Mouse (Mus musculus) intestine, postnatal 0 days (tissue): ENCODE data around the gene Camkmt. TPM values are rescaled to one million over a fixed set of nuclear protein-coding genes. Genes with fewer than 3 reads are reported as not detected.

Experiments used
- ATAC-seq: fragments of 200-750 bp; cut with Nextera tagmentation; 2 replicates; pipeline ENCODE4 v1.8.0; 2017; ENCODE audit warnings: mild to moderate bottlenecking, moderate TSS enrichment, moderate library complexity
- H3K27ac ChIP-seq: fragments of 300-500 bp; sonication (generic); 2 replicates; pipeline ENCODE4 v1.5.1; 2014; ENCODE audit warnings: mild to moderate bottlenecking, low read depth, low read length, moderate library complexity
- H3K27me3 ChIP-seq: fragments of 300-500 bp; sonication (generic); replicated peaks from 2 replicates; pipeline ENCODE4 v1.6.1; 2014; ENCODE audit warnings: low read length, mixed read lengths; ENCODE audit not compliant: control insufficient read depth, insufficient read depth
- H3K36me3 ChIP-seq: fragments of 300-500 bp; sonication (generic); 2 replicates; pipeline ENCODE4 v1.6.1; 2014; ENCODE audit warnings: mild to moderate bottlenecking, moderate library complexity; ENCODE audit not compliant: control insufficient read depth, insufficient read depth
- H3K4me1 ChIP-seq: fragments of 300-500 bp; sonication (generic); replicated peaks from 2 replicates; pipeline ENCODE4 v1.6.1; 2014; ENCODE audit warnings: antibody characterized with exemption, low read length, mixed read lengths; ENCODE audit not compliant: control insufficient read depth, insufficient read depth
- H3K4me2 ChIP-seq: fragments of 300-500 bp; sonication (generic); replicated peaks from 2 replicates; pipeline ENCODE4 v1.6.1; 2014; ENCODE audit warnings: low read depth, mild to moderate bottlenecking, moderate library complexity
- H3K4me3 ChIP-seq: fragments of 300-500 bp; sonication (generic); 2 replicates; pipeline ENCODE4 v1.5.1; 2014; ENCODE audit warnings: low read depth, low read length
- H3K9ac ChIP-seq: fragments of 300-500 bp; sonication (generic); 2 replicates; pipeline ENCODE4 v1.6.1; 2014; ENCODE audit warnings: mild to moderate bottlenecking, low read depth, low read length
- H3K9me3 ChIP-seq: fragments of 300-500 bp; sonication (generic); 2 replicates; pipeline ENCODE4 v1.6.1; 2016; ENCODE audit warnings: mixed run types; ENCODE audit not compliant: control insufficient read depth
- CTCF ChIP-seq: sonication (generic); IDR thresholded peaks from 2 replicates; pipeline ENCODE4 v1.5.1; 2016; ENCODE audit warnings: low read depth, mild to moderate bottlenecking, control low read depth, antibody characterized with exemption, moderate library complexity
- WGBS: fragments of 180-500 bp; shearing (Covaris S2); extraction: QIAGEN DNeasy Blood & Tissue Kit; methylation state at CpG from one replicate; pipeline ENCODE4 v1.1.7; 2014; 5-methylcytosine and 5-hydroxymethylcytosine counted together
- polyA plus RNA-seq: library from polyadenylated mRNA; unstranded; fragments of >200 nt; fragmentation: Nextera tagmentation; extraction: Ambion mirVana; gene quantifications from 2 replicates; pipeline ENCODE4 v1.2.1, GENCODE M21; 2015

The Camkmt gene
- polyA plus RNA-seq, 1 experiment from 2014 or later, result 7.7 TPM

GRCm38 (mm10) chr17:85461577-85461976 is 371.2 kb downstream of the Camkmt start:
- Histone ChIP-seq H3K27me3 (peaks cover 73% of the 10 kb centered on the region), H3K36me3 (no peaks in the 10 kb centered on the region), H3K9ac (no peak overlapping the region), H3K4me2 (no peak overlapping the region), H3K4me3 (no peak overlapping the region), H3K4me1 (no peaks in the 10 kb centered on the region), H3K9me3 (no peaks in the 10 kb centered on the region), H3K27ac (no peak overlapping the region)
- TF ChIP-seq CTCF, result no peak
- no peak for ATAC-seq
- 48% methylated on average over 3 of the region's 3 CpGs for WGBS

- H3K27ac ChIP-seq, result no peak overlapping the region
- peak overlapping the region; percentile 37 for H3K4me3 ChIP-seq
- H3K4me2 ChIP-seq, result peak overlapping the region; percentile 74
- H3K36me3 ChIP-seq, result no peaks in the 10 kb centered on the region
- WGBS, result 17% methylated on average over 22 of the region's 22 CpGs
- H3K27me3 ChIP-seq, result peaks cover 64% of the 10 kb centered on the region
- no peak overlapping the region for H3K9ac ChIP-seq
- TF ChIP-seq CTCF, result no peak
- H3K4me1 ChIP-seq, result no peaks in the 10 kb centered on the region
- no peak for ATAC-seq
- no peaks in the 10 kb centered on the region for H3K9me3 ChIP-seq
Measured at GRCm38 (mm10) chr17:85463497-85464392, 373.4 kb downstream of the Camkmt start.

GRCm38 (mm10) chr17:85464466-85465411 is 374.4 kb downstream of the Camkmt start:
- peak overlapping the region; percentile 37 for H3K4me3 ChIP-seq
- H3K4me2 ChIP-seq, result peak overlapping the region; percentile 74
- WGBS, result 4% methylated on average over 40 of the region's 40 CpGs

GRCm38 (mm10) chr17:85469776-85470175 is 379.4 kb downstream of the Camkmt start:
- Histone ChIP-seq H3K36me3 (no peaks in the 10 kb centered on the region), H3K4me1 (no peaks in the 10 kb centered on the region), H3K4me3 (no peak overlapping the region), H3K27ac (no peak overlapping the region), H3K27me3 (peaks cover 57% of the 10 kb centered on the region), H3K9ac (no peak overlapping the region), H3K9me3 (no peaks in the 10 kb centered on the region), H3K4me2 (no peak overlapping the region)
- 72% methylated on average over 4 of the region's 4 CpGs for WGBS
- peak; percentile 36 for TF ChIP-seq CTCF
- ATAC-seq, result no peak

More at GRCm38 (mm10) chr17:85464466-85465411, 374.4 kb downstream of the Camkmt start:
- Histone ChIP-seq H3K4me1 (no peaks in the 10 kb centered on the region), H3K27me3 (peaks cover 56% of the 10 kb centered on the region), H3K9ac (peak overlapping the region; percentile 2; the same call in 1 of the 2 replicates), H3K27ac (no peak overlapping the region), H3K9me3 (no peaks in the 10 kb centered on the region), H3K36me3 (no peaks in the 10 kb centered on the region)
- no peak for TF ChIP-seq CTCF
- peak; percentile 76 for ATAC-seq

GRCm38 (mm10) chr17:85472687-85473202 is 382.4 kb downstream of the Camkmt start:
- no peak overlapping the region for H3K4me3 ChIP-seq
- no peak for ATAC-seq
- no peak overlapping the region for H3K4me2 ChIP-seq
- H3K4me1 ChIP-seq, result no peaks in the 10 kb centered on the region
- no peaks in the 10 kb centered on the region for H3K36me3 ChIP-seq
- no peak overlapping the region for H3K9ac ChIP-seq
- H3K9me3 ChIP-seq, result no peaks in the 10 kb centered on the region
- WGBS, result 17% methylated on average over 5 of the region's 5 CpGs
- peaks cover 51% of the 10 kb centered on the region for H3K27me3 ChIP-seq
- H3K27ac ChIP-seq, result no peak overlapping the region
- TF ChIP-seq CTCF, result no peak

- no peaks in the 10 kb centered on the region for H3K36me3 ChIP-seq
- H3K9me3 ChIP-seq, result no peaks in the 10 kb centered on the region
- H3K9ac ChIP-seq, result no peak overlapping the region; the same call in 1 of the 2 replicates
- no peak overlapping the region for H3K4me2 ChIP-seq
- WGBS, result 7% methylated on average over 16 of the region's 16 CpGs
- H3K27ac ChIP-seq, result no peak overlapping the region
- peaks cover 53% of the 10 kb centered on the region for H3K27me3 ChIP-seq
- no peaks in the 10 kb centered on the region for H3K4me1 ChIP-seq
- no peak for TF ChIP-seq CTCF
- H3K4me3 ChIP-seq, result no peak overlapping the region
- ATAC-seq, result no peak
Measured at GRCm38 (mm10) chr17:85473217-85473616, 382.9 kb downstream of the Camkmt start.
